Mouse (Mus musculus) heart, adult 11 months (tissue): Measurements from ENCODE around the gene Bsdc1.
"Not testable (repeated sequence)": the region's sequence is repeated elsewhere in the genome, so short reads cannot be mapped to it uniquely, and the experiment has no call there.

Experiments used
- DNase-seq: peaks from one replicate; pipeline ENCODE4 v3.0.0; 2022

Gene Bsdc1

GRCm38 (mm10) chr4:129461183-129461960 is at the start of gene Bsdc1:
Gene Bsdc1 (plus strand): TSS chr4:129461581.
- DNase-seq = peak; percentile 100

GRCm38 (mm10) chr4:129415892-129416291 is 45.5 kb upstream of the Bsdc1 start:
- no peak for DNase-seq

- DNase-seq = no peak
These were observed 44.9 kb upstream of the Bsdc1 start for GRCm38 (mm10) chr4:129416478-129416877.

- DNase-seq = no peak
These were observed 43.1 kb upstream of the Bsdc1 start for GRCm38 (mm10) chr4:129418321-129418720.

DNA sequence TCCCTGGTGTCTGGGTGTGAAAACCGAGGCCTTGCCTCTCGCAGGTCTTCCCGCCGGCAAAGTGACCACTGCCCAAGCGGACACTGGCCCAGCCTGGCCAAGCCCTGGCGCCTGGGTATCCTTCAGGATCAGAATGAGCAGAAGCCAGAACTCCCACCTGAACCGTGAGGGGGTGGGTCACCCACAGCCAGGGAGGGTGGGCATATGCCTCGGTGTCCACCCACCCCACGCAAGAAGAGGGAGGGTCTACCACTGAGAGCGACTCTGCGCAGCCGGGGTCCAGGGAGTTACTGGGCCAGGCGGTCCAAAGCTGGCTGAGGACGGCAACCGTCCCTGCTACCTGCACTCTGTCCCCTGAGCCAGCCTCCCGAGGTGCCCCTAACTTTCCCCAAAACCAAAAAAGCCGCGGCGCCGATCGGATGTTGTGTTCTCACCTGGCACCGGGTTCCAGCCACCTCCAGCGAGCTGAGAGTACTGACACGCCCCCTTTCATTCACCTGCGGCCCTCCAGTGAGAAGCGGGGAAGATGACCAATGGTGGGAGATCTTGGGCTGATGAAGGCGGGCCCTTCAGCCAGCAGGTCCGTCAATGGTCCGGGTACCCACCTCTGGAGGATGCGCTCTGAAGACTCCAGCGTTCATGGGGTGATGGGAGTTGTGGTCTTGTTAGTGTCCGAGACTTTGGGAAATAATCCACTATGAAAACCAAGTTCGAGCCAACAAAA is 20.9 kb upstream of the Bsdc1 start, which contains the start of gene Zbtb8b:
TSS of gene Zbtb8b (minus strand) at position 514 of the 724 bp plus-strand sequence.
- no peak for DNase-seq

DNA sequence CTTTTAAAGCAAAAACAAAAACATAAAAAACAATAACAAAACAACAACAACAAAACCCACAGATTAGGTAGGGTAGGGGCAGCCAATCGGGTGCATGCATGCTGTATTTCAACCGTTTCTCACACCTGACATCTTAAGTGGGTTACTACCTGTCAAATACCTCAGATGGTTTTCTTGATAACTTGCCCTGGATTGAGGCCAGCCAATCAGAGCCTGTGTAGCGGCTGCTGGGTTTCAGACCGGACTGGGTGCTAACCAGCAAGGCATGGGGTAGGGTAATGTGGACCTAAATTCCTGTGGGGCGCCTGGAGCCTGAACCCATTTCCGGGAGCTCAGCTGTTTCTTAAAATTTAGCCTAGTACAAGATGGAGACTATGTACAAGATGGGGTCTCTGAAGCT is 20.2 kb upstream of the Bsdc1 start:
- no peak for DNase-seq

- no peak for DNase-seq
These were observed 14.0 kb upstream of the Bsdc1 start for GRCm38 (mm10) chr4:129447360-129447759.

DNA sequence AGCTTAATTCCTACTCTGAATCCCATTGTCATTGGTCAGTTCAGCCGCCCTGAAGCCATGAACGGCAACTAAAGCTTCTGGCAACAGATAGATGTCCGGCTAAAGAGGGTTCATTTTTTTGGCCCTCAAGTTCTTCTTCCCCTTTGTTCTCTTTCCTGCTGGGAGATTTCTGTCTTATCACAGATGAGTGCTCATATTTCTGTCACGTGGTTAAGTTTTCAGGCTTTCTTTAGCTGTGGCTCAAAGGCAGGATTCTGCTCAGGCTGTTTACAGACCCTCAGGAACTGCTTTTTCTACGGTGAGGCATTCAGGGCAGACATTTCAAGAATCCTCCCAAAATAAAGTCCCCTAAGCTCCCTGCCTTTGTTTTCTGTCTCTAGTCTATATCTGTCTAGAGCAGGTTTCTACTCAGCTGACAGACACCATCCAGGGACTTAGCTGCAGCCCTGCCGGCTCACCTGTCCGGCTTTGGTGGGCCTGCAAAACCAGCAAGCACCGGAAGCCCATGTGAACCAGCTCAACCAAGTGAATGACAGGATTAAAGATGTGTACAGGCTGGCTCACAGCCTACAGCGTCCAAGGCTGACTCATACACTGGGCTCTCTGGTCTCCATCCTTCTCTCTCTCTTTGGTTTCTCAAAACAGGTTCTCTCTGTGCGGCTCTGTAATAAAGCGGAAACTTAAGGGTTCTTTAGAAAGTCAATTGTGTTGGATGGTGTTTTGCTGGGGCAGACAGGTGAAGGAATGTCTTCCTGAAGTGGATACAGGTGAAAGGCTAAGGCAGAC is 13.4 kb upstream of the Bsdc1 start:
- DNase-seq = no peak

- DNase-seq = no peak
These were observed 12.7 kb upstream of the Bsdc1 start for GRCm38 (mm10) chr4:129448713-129449112.

DNA sequence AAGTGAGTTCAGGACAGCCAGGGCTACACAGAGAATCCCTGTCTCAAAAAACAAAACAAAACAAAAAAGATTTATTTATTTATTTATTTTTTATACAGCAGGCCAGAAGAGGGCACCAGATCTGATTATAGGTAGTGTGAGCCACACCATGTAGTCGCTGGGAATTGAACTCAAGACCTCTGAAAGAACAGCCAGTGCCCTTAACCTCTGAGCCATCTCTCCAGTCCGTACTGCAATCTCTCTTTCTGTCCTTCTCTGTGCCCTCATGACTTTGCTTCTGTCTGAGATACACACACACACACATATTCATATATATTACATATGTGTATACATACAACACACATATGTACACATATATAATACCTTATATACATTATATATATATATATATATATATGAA is 10.5 kb upstream of the Bsdc1 start:
- DNase-seq = no peak

GRCm38 (mm10) chr4:129451471-129452169 is 9.8 kb upstream of the Bsdc1 start:
- DNase-seq = no peak

- DNase-seq = peak; percentile 95
These were observed 6.1 kb upstream of the Bsdc1 start for GRCm38 (mm10) chr4:129455265-129455664.

GRCm38 (mm10) chr4:129456126-129456525 is 5.3 kb upstream of the Bsdc1 start:
- DNase-seq = no peak

DNA sequence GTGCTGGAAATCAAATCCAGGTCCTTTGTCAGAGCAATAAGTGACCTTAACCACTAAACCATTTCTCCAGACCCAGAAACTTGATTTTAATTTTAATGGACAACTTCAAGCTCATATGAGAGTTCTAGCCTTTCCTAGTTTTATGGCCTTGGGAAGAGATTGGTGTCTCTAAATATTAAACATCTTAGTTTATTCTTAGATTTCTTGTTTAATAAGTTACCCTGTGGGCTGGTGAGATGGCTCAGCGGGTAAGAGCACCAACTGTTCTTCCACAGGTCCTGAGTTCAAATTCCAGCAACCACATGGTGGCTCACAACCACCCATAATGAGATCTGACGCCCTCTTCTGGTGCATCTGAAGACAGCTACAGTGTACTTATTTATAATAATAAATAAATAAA is 4.1 kb upstream of the Bsdc1 start:
- not testable (repeated sequence) for DNase-seq

DNA sequence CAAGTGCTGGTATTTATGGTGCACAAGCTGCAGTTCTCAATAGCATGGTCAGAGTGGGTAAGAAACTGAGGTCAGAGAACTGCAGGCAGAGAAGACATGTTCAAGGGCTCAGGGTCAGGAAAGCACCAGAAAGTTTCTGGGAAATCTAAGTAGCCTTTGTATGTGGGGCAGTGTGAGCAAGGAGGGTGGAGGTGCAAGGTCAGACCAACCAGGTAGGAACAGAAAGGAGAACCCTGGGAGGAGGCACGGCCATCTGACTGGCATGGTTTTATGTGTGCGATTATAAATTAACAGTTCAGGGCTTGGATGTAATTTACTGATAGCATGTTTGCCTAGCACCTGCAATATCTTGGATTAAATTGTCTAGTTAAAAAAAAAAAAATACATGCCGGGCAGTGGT is 1.7 kb upstream of the Bsdc1 start:
- no peak for DNase-seq

DNA sequence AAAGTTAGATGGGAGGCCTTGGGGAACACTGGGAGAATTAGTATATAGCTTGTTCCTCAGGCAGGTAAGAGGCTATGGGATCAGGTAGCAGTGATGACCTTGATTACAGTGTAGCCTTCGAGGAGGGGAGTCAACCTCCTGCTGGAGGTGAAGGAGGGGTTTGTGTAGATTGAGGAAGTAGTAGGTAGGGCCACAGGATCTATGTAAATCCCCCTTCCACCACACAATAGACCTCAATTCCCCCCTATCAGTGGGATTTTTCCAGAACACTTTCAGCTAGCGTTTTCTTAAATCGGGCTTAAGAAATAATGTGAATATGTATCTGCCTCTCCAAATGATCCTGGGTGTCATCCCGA is 576 bp upstream of the Bsdc1 start:
- DNase-seq = no peak

- DNase-seq = peak; percentile 93
These were observed 737 bp downstream of the Bsdc1 start for GRCm38 (mm10) chr4:129462118-129462517.

- no peak for DNase-seq
These were observed 2.0 kb downstream of the Bsdc1 start for GRCm38 (mm10) chr4:129463097-129464059.

- no peak for DNase-seq
These were observed 3.0 kb downstream of the Bsdc1 start for GRCm38 (mm10) chr4:129464286-129464815.

DNA sequence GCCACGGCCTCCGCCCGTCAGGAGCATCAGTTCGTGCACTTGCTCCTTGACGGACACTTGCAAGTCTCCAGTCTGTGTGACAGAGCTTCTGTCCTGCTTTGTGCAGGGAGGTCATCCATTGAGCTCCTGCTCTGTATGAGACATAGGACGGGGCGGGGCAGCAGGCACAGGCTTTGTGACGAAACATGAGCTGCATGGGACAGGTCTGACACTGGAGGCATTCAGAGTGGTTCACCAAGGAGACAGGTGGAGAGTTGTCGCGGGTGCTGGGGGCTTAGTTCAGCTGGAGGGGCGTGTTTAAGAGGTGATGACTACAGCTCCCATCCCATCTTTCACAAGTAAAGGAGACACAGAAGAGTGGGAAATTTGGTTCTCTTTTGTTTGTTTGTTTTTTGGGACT is 14.7 kb downstream of the Bsdc1 start:
- DNase-seq = no peak

DNA sequence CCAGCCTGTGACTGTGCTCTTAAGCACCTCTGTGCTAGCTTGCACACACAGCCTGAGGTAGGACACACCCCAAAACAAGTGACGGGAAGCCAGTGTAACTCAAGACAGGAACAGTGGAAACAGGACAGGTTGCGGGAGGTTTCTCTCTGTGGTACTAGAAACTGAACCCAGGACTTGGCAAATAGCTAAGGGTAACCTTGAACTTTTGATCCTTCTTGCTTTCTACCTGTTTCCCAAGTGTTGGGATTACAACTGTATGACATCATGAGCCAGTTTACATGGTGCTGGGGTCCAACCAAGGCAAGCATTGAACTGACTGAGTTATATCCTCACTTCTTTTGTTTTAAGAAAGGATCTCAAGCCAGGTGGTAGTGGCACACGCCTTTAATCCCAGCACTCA is 18.5 kb downstream of the Bsdc1 start:
- no peak for DNase-seq
